Mouse (Mus musculus) monocyte, adult 59 days (primary cell): ENCODE measurements around the gene Crisp4. TPM values are rescaled to one million over a fixed set of nuclear protein-coding genes. Genes with fewer than 3 reads are reported as not detected.

Source experiments
- total RNA-seq, 2 experiments: library from RNA; stranded (reverse); gene quantifications; one replicate each; pipeline ENCODE4 v1.2.4; 2023

Gene Crisp4
- total RNA-seq, result not detected

DNA sequence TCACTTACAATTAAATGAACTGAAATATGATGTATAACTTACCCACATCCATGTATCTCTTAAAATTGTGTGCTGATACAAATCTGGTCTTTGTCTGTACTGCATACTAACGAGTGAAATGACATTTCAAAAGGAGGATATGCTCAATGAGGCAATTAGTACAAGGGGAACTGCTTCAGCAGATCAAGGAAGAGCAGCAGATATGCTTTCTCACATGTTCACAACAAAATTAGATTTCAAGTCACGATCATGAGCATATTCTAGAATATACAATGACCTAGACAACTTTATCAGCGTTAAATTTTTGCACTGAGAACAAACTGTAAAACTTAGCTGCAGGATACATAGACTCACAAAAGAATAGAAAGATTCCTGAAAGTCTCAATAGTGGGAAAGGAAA lies at the start of gene Crisp4:
TSS of gene Crisp4 (minus strand) at position 101 of the 400 bp plus-strand sequence.

Other genes starting within 250 kb of the Crisp4 start
- gene Defb18, start 91.5 kb upstream of the Crisp4 start, total RNA-seq, result not detected
- gene Defb41, start 119.2 kb upstream of the Crisp4 start, total RNA-seq, result not detected